Mouse (Mus musculus): ENCODE measurements around the gene Tmem260.

DNA sequence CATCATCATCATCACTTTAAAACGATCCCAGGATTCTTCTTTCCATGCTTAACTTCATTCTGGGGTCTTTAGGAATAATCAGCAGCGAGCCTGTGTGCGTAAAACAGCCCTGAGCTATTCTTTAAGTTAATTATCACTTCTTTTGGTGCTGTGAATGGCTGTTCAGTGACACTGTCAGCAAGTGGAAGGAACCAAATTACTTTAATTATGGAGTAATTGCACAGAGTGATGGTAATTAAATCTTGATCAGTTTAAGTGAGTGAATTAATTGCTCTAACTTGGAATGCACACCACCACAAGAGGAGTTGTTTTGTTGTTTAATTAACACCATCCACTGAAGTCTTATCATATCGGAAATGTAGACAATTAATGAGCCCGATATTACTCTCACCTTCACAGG, 27.3 kb upstream of the Tmem260 start:
- no peak for TF ChIP-seq NELFE (IDR thresholded peaks at IDR 0.05; ENCODE audit: low read depth, low read length)
- no peak for TF ChIP-seq BHLHE40 (IDR thresholded peaks at IDR 0.05; ENCODE audit: low read depth, low read length)

Data from CH12.LX (cell line).